Mouse (Mus musculus): Measurements from ENCODE around the gene Pex7. TPM values are rescaled to one million over a fixed set of nuclear protein-coding genes. Genes with fewer than 3 reads are reported as not detected.
A peak's percentile ranks its signal among the peaks of the same experiment; 100 is the strongest.

Pex7 gene
- polyA plus RNA-seq, 1 experiment from 2014 or later: 33.8 TPM

DNA sequence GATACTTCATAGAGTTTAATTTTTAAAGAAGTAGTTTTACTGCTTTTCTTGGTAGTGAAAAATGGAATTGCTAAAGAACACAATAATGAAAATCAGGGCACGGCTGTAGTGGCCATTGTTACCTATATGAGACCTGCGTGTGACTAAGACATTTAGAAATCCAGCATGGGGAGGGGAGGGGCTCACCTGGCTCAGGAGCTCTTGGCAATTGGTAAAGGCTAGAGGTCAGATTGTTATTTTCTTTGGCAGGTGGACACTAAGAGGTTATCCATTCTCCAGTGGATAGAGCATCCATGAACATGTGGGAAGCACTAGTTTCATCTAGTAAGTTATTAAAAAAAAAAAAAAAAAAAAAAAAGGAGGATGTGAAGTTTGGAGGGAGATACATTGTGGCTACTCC, 16.8 kb upstream of the Pex7 start:
- no peaks in the 10 kb centered on the region for H3K27me3 ChIP-seq (ENCODE audit: control insufficient read depth, insufficient read depth, low read length)
- H3K9me3 ChIP-seq (ENCODE audit: control insufficient read depth, low read length): no peaks in the 10 kb centered on the region
- no peak overlapping the region for H3K4me3 ChIP-seq (ENCODE audit: low read depth, low read length)
- ATAC-seq (ENCODE audit: low read depth): no peak
- H3K27ac ChIP-seq (ENCODE audit: low read depth, low read length): no peak overlapping the region
- H3K9ac ChIP-seq (replicated peaks; ENCODE audit: low read depth, low read length): no peak overlapping the region
- 74% methylated on average over 2 of the region's 2 CpGs for WGBS
- no peaks in the 10 kb centered on the region for H3K4me1 ChIP-seq (ENCODE audit: control insufficient read depth, insufficient read depth, low read length)
- no peaks in the 10 kb centered on the region for H3K36me3 ChIP-seq (ENCODE audit: control insufficient read depth, insufficient read depth, low read length)
- H3K4me2 ChIP-seq (ENCODE audit: low read depth, low read length): no peak overlapping the region

DNA sequence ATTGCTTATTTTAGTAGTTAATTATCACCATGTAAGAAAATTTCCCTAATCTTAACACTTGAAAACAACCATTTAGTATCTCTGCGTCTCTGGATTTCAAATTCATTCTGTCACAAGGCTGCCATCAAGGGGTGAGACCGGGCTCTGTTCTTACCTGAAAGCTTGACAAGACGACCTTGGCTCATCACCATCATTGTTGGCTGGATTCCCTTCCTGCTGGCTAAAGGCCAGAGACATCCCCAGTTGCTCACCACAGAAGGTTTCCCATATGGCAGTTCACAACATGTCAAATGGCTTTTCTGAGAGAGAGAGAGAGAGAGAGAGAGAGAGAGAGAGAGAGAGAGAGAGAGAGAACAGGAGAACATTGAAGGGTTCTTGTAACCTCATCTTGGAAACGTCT, 14.9 kb upstream of the Pex7 start:
- no peaks in the 10 kb centered on the region for H3K36me3 ChIP-seq (ENCODE audit: control insufficient read depth, insufficient read depth, low read length)
- no peaks in the 10 kb centered on the region for H3K9me3 ChIP-seq (ENCODE audit: control insufficient read depth, low read length)
- H3K4me2 ChIP-seq (ENCODE audit: low read depth, low read length): no peak overlapping the region
- H3K4me1 ChIP-seq (ENCODE audit: control insufficient read depth, insufficient read depth, low read length): no peaks in the 10 kb centered on the region
- no peak for ATAC-seq (ENCODE audit: low read depth)
- H3K4me3 ChIP-seq (ENCODE audit: low read depth, low read length): no peak overlapping the region
- H3K9ac ChIP-seq (replicated peaks; ENCODE audit: low read depth, low read length): no peak overlapping the region
- 50% methylated on average over 4 of the region's 4 CpGs for WGBS
- H3K27me3 ChIP-seq (ENCODE audit: control insufficient read depth, insufficient read depth, low read length): no peaks in the 10 kb centered on the region
- H3K27ac ChIP-seq (ENCODE audit: low read depth, low read length): no peak overlapping the region

DNA sequence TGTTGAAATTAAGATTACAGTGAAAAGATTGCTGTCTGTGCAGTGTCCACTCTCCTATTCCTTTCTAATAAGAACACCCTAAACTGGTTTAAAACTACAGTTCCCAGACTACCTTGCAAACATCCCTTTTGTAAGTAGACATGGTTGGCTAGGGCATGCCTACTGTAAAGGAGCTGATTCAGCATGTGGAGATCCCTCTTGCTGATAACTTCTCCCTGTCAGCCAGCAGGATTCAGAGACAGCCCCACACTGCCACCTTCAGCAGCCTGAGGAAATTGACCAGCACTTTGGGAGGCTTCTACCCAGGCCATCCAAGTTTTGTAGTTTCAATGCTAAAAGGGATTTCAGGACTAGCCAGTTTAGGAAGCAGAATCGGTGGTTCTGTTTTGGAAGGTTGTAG, 7.8 kb upstream of the Pex7 start:
- no peak overlapping the region for H3K27ac ChIP-seq (ENCODE audit: low read depth, low read length)
- H3K9me3 ChIP-seq (ENCODE audit: control insufficient read depth, low read length): no peaks in the 10 kb centered on the region
- no peaks in the 10 kb centered on the region for H3K27me3 ChIP-seq (ENCODE audit: control insufficient read depth, insufficient read depth, low read length)
- H3K4me2 ChIP-seq (ENCODE audit: low read depth, low read length): no peak overlapping the region
- 65% methylated on average over 1 of the region's 1 CpGs for WGBS
- H3K4me1 ChIP-seq (ENCODE audit: control insufficient read depth, insufficient read depth, low read length): no peaks in the 10 kb centered on the region
- no peak overlapping the region for H3K9ac ChIP-seq (replicated peaks; ENCODE audit: low read depth, low read length)
- H3K36me3 ChIP-seq (ENCODE audit: control insufficient read depth, insufficient read depth, low read length): no peaks in the 10 kb centered on the region
- no peak overlapping the region for H3K4me3 ChIP-seq (ENCODE audit: low read depth, low read length)
- peak; percentile 87 for ATAC-seq (ENCODE audit: low read depth)

DNA sequence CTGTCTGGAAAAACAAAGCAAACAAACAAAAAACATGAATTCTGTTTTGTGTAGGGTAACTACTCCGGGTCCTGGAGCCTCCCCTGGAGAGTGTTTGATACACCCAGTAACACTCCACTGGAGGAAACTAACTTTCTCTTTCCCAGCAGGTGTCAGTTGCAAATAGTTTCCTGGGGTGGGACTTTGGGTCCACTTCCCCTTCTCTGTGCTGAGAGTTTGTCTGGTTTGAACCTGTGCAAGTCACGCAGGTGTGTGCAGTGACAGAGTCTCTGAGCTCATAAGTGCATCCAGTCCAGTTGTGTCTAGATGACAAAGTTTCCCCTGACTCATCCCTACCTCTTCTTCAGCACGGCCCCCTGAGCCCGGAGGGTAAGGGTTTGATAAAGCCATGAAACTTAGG, 6.3 kb upstream of the Pex7 start:
- WGBS: 83% methylated on average over 4 of the region's 4 CpGs
- H3K27me3 ChIP-seq (ENCODE audit: control insufficient read depth, insufficient read depth, low read length): no peaks in the 10 kb centered on the region
- no peak overlapping the region for H3K27ac ChIP-seq (ENCODE audit: low read depth, low read length)
- ATAC-seq (ENCODE audit: low read depth): no peak
- no peaks in the 10 kb centered on the region for H3K36me3 ChIP-seq (ENCODE audit: control insufficient read depth, insufficient read depth, low read length)
- no peak overlapping the region for H3K4me2 ChIP-seq (ENCODE audit: low read depth, low read length)
- no peak overlapping the region for H3K4me3 ChIP-seq (ENCODE audit: low read depth, low read length)
- H3K9ac ChIP-seq (replicated peaks; ENCODE audit: low read depth, low read length): no peak overlapping the region
- no peaks in the 10 kb centered on the region for H3K4me1 ChIP-seq (ENCODE audit: control insufficient read depth, insufficient read depth, low read length)
- H3K9me3 ChIP-seq (ENCODE audit: control insufficient read depth, low read length): no peaks in the 10 kb centered on the region

DNA sequence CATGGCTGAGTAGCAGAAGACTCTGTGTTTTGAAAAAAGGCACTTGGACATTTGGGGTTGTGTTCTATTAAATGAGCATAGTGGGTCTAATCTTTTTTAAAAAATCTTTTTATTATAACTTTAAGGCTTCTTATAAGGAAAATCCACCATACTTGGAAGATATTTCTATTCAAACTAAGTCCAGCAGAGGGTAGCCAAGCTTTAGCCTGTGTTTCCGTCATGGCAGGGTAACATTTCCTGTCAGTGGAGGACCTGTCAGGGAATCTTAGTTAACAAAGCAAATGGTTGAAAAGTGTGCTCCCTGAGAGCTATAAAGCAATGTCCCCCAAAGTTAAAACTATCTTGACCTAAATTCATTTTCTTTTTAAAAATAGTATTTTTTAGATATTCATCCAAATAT, 4.1 kb upstream of the Pex7 start:
- Histone ChIP-seq H3K27me3 (ENCODE audit: control insufficient read depth, insufficient read depth, low read length) (no peaks in the 10 kb centered on the region), H3K27ac (ENCODE audit: low read depth, low read length) (no peak overlapping the region), H3K9me3 (ENCODE audit: control insufficient read depth, low read length) (no peaks in the 10 kb centered on the region), H3K4me2 (ENCODE audit: low read depth, low read length) (no peak overlapping the region), H3K9ac (replicated peaks; ENCODE audit: low read depth, low read length) (no peak overlapping the region), H3K4me3 (ENCODE audit: low read depth, low read length) (no peak overlapping the region), H3K36me3 (ENCODE audit: control insufficient read depth, insufficient read depth, low read length) (no peaks in the 10 kb centered on the region), H3K4me1 (ENCODE audit: control insufficient read depth, insufficient read depth, low read length) (no peaks in the 10 kb centered on the region)
- 46% methylated on average over 1 of the region's 1 CpGs for WGBS
- ATAC-seq (ENCODE audit: low read depth): no peak

DNA sequence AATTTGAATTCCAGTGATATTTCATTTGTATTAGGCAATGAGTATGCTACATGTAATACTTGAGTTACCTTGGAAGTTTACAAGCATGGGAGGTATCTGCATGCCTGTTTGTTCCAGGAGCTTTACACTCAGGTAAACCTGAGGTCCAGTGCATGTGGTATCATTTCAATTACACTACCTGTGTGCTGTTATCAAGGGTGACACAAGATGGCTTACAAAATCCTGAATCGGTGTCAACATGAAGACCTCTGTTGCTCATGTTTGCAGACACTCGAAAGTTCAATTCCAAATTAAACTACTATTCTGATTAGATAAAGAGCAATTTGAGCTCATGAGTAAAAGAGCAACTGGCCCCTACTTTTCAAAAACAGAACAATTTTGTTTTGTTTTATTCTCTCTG, 3.0 kb upstream of the Pex7 start:
- Histone ChIP-seq H3K4me2 (ENCODE audit: low read depth, low read length) (no peak overlapping the region), H3K27ac (ENCODE audit: low read depth, low read length) (no peak overlapping the region), H3K36me3 (ENCODE audit: control insufficient read depth, insufficient read depth, low read length) (no peaks in the 10 kb centered on the region), H3K9me3 (ENCODE audit: control insufficient read depth, low read length) (no peaks in the 10 kb centered on the region), H3K9ac (replicated peaks; ENCODE audit: low read depth, low read length) (no peak overlapping the region), H3K27me3 (ENCODE audit: control insufficient read depth, insufficient read depth, low read length) (no peaks in the 10 kb centered on the region), H3K4me3 (ENCODE audit: low read depth, low read length) (no peak overlapping the region), H3K4me1 (ENCODE audit: control insufficient read depth, insufficient read depth, low read length) (no peaks in the 10 kb centered on the region)
- 87% methylated on average over 2 of the region's 2 CpGs for WGBS
- no peak for ATAC-seq (ENCODE audit: low read depth)

DNA sequence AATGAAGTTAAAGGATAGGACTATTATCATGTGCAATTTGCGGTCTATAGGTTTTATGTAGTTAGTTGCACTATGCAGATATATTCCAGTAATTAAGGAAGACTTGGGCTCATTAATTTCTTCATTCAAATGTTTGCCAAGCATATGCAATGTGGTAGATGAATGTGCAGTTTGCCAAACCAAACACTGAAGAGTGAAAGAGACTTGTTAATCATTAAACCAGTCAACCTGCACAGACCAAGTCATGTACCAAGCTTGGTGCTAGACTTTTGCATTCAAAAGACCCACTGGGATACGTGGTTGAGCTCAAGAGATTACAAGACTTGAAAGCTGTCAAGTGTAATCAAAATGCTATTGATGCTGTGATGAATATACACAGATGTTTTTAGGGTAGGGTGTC, 587 bp upstream of the Pex7 start:
- Histone ChIP-seq H3K27ac (ENCODE audit: low read depth, low read length) (no peak overlapping the region), H3K4me1 (ENCODE audit: control insufficient read depth, insufficient read depth, low read length) (no peaks in the 10 kb centered on the region), H3K9me3 (ENCODE audit: control insufficient read depth, low read length) (no peaks in the 10 kb centered on the region), H3K36me3 (ENCODE audit: control insufficient read depth, insufficient read depth, low read length) (no peaks in the 10 kb centered on the region), H3K4me3 (ENCODE audit: low read depth, low read length) (no peak overlapping the region), H3K9ac (replicated peaks; ENCODE audit: low read depth, low read length) (no peak overlapping the region), H3K4me2 (ENCODE audit: low read depth, low read length) (no peak overlapping the region), H3K27me3 (ENCODE audit: control insufficient read depth, insufficient read depth, low read length) (no peaks in the 10 kb centered on the region)
- no peak for ATAC-seq (ENCODE audit: low read depth)
- WGBS: 74% methylated on average over 2 of the region's 2 CpGs

DNA sequence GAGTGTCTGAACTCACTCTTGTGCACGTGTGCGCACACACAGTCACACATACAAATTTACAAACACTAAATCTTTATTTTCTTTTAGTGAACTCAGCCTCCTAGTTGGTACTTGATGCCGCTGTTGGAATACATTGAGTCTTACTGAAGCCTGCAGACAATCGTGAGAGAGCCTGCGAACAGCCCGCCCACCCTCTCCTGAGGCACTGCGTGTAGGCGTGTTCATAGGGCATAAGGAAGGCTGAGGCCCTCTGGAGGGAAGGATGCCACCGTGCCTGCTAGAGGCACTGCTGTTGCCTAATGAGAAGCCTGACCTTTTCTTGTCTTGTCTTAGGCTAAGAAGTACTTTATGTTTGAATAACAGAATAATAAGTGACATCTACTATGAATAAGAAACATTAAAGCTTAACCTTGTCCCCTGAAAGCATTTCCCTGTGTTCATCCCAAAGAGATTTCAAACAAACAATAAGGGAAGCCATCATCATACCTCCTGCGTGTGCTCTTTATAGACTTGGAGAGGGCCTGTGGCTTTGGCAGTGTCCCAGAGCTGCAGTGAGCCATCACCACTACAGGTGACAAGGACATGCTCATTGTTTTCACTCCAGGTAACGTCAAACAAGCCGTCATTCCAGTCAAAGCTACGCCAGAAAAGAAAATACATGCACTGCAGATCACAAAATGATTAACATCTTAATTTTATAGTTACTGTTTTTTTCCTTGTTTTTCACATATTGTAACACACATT, 3.2 kb downstream of the Pex7 start:
- Histone ChIP-seq H3K4me1 (ENCODE audit: control insufficient read depth, insufficient read depth, low read length) (no peaks in the 10 kb centered on the region), H3K27me3 (ENCODE audit: control insufficient read depth, insufficient read depth, low read length) (no peaks in the 10 kb centered on the region), H3K27ac (ENCODE audit: low read depth, low read length) (no peak overlapping the region), H3K36me3 (ENCODE audit: control insufficient read depth, insufficient read depth, low read length) (no peaks in the 10 kb centered on the region), H3K4me2 (ENCODE audit: low read depth, low read length) (no peak overlapping the region), H3K4me3 (ENCODE audit: low read depth, low read length) (no peak overlapping the region), H3K9me3 (ENCODE audit: control insufficient read depth, low read length) (no peaks in the 10 kb centered on the region), H3K9ac (replicated peaks; ENCODE audit: low read depth, low read length) (no peak overlapping the region)
- WGBS: 82% methylated on average over 13 of the region's 13 CpGs
- ATAC-seq (ENCODE audit: low read depth): no peak

DNA sequence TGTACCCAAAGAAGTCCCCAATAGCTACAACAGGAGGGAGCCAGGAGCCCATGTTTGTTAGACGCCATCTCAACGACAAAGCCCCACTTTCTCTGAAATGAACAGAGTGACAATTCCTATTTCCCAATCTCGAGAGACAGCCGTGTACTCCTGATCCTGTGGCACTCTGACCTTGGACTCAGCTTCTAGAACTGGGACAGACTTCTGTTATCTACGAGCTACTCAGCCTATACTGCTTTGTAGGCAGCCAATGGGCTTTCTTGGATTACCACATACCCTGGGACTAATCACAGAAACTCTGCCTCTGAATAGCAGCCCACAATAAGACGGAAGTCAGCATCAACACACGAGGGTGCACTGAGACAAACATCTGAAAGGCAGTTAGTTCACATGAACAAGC, 5.5 kb downstream of the Pex7 start:
- Histone ChIP-seq H3K9me3 (ENCODE audit: control insufficient read depth, low read length) (no peaks in the 10 kb centered on the region), H3K27me3 (ENCODE audit: control insufficient read depth, insufficient read depth, low read length) (no peaks in the 10 kb centered on the region), H3K36me3 (ENCODE audit: control insufficient read depth, insufficient read depth, low read length) (no peaks in the 10 kb centered on the region), H3K4me2 (ENCODE audit: low read depth, low read length) (no peak overlapping the region), H3K27ac (ENCODE audit: low read depth, low read length) (no peak overlapping the region), H3K4me1 (ENCODE audit: control insufficient read depth, insufficient read depth, low read length) (no peaks in the 10 kb centered on the region), H3K4me3 (ENCODE audit: low read depth, low read length) (no peak overlapping the region), H3K9ac (replicated peaks; ENCODE audit: low read depth, low read length) (no peak overlapping the region)
- no peak for ATAC-seq (ENCODE audit: low read depth)
- WGBS: 86% methylated on average over 7 of the region's 7 CpGs

Data from neural tube, embryonic 14.5 days (tissue).